Mouse (Mus musculus): ENCODE results near the gene Gm28038.
A peak's percentile ranks its signal among the peaks of the same experiment; 100 is the strongest.

Gm28038 gene

GRCm38 (mm10) chr2:30257699-30258460, 23.0 kb upstream of the Gm28038 start:
- no peak for DNase-seq

- DNase-seq, result no peak
Observed at GRCm38 (mm10) chr2:30258600-30258999, 22.2 kb upstream of the Gm28038 start.

GRCm38 (mm10) chr2:30259131-30260064, 21.4 kb upstream of the Gm28038 start:
- DNase-seq, result no peak

GRCm38 (mm10) chr2:30261064-30261736, 19.6 kb upstream of the Gm28038 start:
- DNase-seq, result no peak

GRCm38 (mm10) chr2:30261921-30262839, 18.7 kb upstream of the Gm28038 start:
- DNase-seq, result no peak

GRCm38 (mm10) chr2:30262840-30263441, 17.9 kb upstream of the Gm28038 start:
- DNase-seq, result no peak

- no peak for DNase-seq
Observed at GRCm38 (mm10) chr2:30263811-30264210, 17.0 kb upstream of the Gm28038 start.

GRCm38 (mm10) chr2:30264671-30265519, 15.9 kb upstream of the Gm28038 start:
- DNase-seq, result no peak

- no peak for DNase-seq
Observed at GRCm38 (mm10) chr2:30265767-30266253, 15.0 kb upstream of the Gm28038 start, which contains the start of gene Phyhd1. Phyhd1 (plus strand) TSS chr2:30266203.

GRCm38 (mm10) chr2:30266392-30266941, 14.4 kb upstream of the Gm28038 start:
- DNase-seq, result no peak

GRCm38 (mm10) chr2:30267466-30267865, 13.4 kb upstream of the Gm28038 start:
- DNase-seq, result no peak

- DNase-seq, result no peak
Observed at GRCm38 (mm10) chr2:30268371-30268770, 12.5 kb upstream of the Gm28038 start.

GRCm38 (mm10) chr2:30269241-30269990, 11.4 kb upstream of the Gm28038 start:
- DNase-seq, result no peak

GRCm38 (mm10) chr2:30270134-30270533, 10.7 kb upstream of the Gm28038 start:
- peak in 1 of 2 experiments; percentile 42 for DNase-seq

GRCm38 (mm10) chr2:30281651-30282050, 808 bp downstream of the Gm28038 start:
- DNase-seq, result no peak

GRCm38 (mm10) chr2:30283193-30283592, 2.4 kb downstream of the Gm28038 start:
- DNase-seq, result no peak

GRCm38 (mm10) chr2:30285004-30285403, 4.2 kb downstream of the Gm28038 start:
- no peak for DNase-seq

- DNase-seq, result no peak
Observed at GRCm38 (mm10) chr2:30285416-30286181, 4.8 kb downstream of the Gm28038 start.

Data from spleen, adult 18-20 months (tissue).